Mouse (Mus musculus) layer of hippocampus, postnatal 14 days (tissue): Measurements from ENCODE around the gene Selenon. TPM values are rescaled to one million over a fixed set of nuclear protein-coding genes. Genes with fewer than 3 reads are reported as not detected.

Experiments
- DNase-seq, 2 experiments: peaks; one replicate each; pipeline ENCODE4 v3.0.0; 2021 to 2022; ENCODE audit warnings: low spot score in 2 of 2, mixed read lengths in 1 of 2
- long read RNA-seq, 2 experiments: library from polyadenylated mRNA; stranded (forward); transcript quantifications; one replicate each; pipeline ENCODE4 v2.0.0; 2021
- total RNA-seq, 2 experiments: library from RNA; stranded (reverse); gene quantifications; 2 replicates each; pipeline ENCODE4 v1.2.3; 2021

Gene Selenon
- total RNA-seq, result 10 to 100 TPM; 16.6 to 18.0 TPM
- long read RNA-seq, experiment 1, transcript Selenon-201 (12 exons, 3,445 nt), result major isoform, 11 of 18 reads
- long read RNA-seq, experiment 1, partial matches to known transcripts, result 3 of 18 reads
- long read RNA-seq, experiment 1, other reads (novel, unspliced or antisense), result 4 of 18 reads
- long read RNA-seq, experiment 2, transcript Selenon-201 (12 exons, 3,445 nt), result major isoform, 16 of 26 reads
- long read RNA-seq, experiment 2, partial matches to known transcripts, result 3 of 26 reads
- long read RNA-seq, experiment 2, other reads (novel, unspliced or antisense), result 7 of 26 reads

GRCm38 (mm10) chr4:134551494-134552316, at the start of gene Selenon:
Selenon (minus strand) TSS chr4:134552166.
- DNase-seq, result peak in 1 of 2 experiments; percentile 37

GRCm38 (mm10) chr4:134601404-134601803, 49.4 kb upstream of the Selenon start:
- no peak for DNase-seq

- no peak for DNase-seq
Measured at GRCm38 (mm10) chr4:134600777-134601176, 48.8 kb upstream of the Selenon start.

GRCm38 (mm10) chr4:134600060-134600459, 48.1 kb upstream of the Selenon start:
- no peak for DNase-seq

GRCm38 (mm10) chr4:134596816-134597692, 45.1 kb upstream of the Selenon start:
- no peak for DNase-seq

- no peak for DNase-seq
Measured at GRCm38 (mm10) chr4:134594731-134595439, 42.9 kb upstream of the Selenon start.

- no peak for DNase-seq
Measured at GRCm38 (mm10) chr4:134592442-134592841, 40.5 kb upstream of the Selenon start.

- DNase-seq, result peak; percentile 50 to 65
Measured at GRCm38 (mm10) chr4:134591506-134592061, 39.6 kb upstream of the Selenon start.

- DNase-seq, result no peak
Measured at GRCm38 (mm10) chr4:134590227-134590926, 38.4 kb upstream of the Selenon start.

GRCm38 (mm10) chr4:134589786-134590185, 37.8 kb upstream of the Selenon start:
- no peak for DNase-seq

- no peak for DNase-seq
Measured at GRCm38 (mm10) chr4:134588951-134589350, 37.0 kb upstream of the Selenon start.

GRCm38 (mm10) chr4:134588287-134588686, 36.3 kb upstream of the Selenon start:
- DNase-seq, result no peak

- DNase-seq, result no peak
Measured at GRCm38 (mm10) chr4:134587636-134588197, 35.8 kb upstream of the Selenon start.

GRCm38 (mm10) chr4:134586631-134587030, 34.7 kb upstream of the Selenon start:
- no peak for DNase-seq

GRCm38 (mm10) chr4:134586126-134586525, 34.2 kb upstream of the Selenon start:
- no peak for DNase-seq

- DNase-seq, result no peak
Measured at GRCm38 (mm10) chr4:134583513-134583912, 31.5 kb upstream of the Selenon start.

GRCm38 (mm10) chr4:134581365-134581764, 29.4 kb upstream of the Selenon start:
- no peak for DNase-seq

- peak; percentile 87 to 94 for DNase-seq
Measured at GRCm38 (mm10) chr4:134580351-134581148, 28.6 kb upstream of the Selenon start.

GRCm38 (mm10) chr4:134579620-134580019, 27.7 kb upstream of the Selenon start:
- no peak for DNase-seq
